Mouse (Mus musculus) heart, postnatal 0 days (tissue): Measurements from ENCODE around the gene Atl2.

Experiments
- CTCF ChIP-seq: IDR thresholded peaks from 2 replicates; pipeline ENCODE4 v1.5.1; 2016; ENCODE audit warnings: antibody characterized with exemption, control low read depth, low read depth
- EP300 ChIP-seq: IDR thresholded peaks from 2 replicates; pipeline ENCODE4 v1.6.1; 2016; ENCODE audit warnings: antibody characterized with exemption, low read depth

DNA sequence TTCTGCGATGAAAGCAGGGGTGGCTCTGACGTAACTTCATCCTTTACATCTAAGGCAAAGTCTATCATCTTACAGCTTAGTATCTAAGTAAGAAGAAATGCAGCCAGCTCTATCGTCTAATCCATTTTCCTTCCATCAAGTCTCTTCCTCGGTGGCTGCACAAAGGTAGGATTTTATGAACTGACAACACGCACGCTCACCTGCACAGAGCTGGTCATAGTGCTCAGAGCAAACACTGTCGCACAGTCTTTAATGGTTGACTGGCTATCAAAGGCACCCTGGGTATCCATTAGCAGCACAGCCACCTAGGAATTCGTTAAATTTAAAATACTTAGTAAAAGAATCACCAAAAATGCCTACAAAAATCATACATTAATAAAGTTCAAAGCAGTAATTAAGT is 31.4 kb downstream of the Atl2 start:
- TF ChIP-seq CTCF (no peak), EP300 (no peak)
